Mouse (Mus musculus): ENCODE data around the gene Uba6.

DNA sequence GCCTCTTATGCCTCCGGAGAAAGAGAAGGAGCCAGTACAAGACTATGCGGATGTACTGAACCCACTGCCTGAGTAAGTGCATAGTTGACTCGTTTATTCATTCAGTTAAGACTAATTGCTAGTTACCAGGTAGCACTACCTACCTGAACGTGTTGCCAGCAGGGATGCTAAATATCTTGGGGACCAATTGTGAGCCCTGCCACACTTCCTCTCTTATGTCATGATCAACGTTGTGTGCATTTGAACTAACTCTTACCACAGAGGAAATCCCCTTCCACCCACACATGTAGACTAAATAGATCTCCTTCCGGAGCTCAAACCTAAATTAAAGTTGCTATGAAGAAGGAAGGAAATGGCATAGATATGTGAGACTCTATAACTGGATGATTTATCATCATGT is 85.9 kb downstream of the Uba6 start:
- TF ChIP-seq CTCF (IDR thresholded peaks at IDR 0.05; ENCODE audit: control insufficient read depth, insufficient read depth, insufficient replicate concordance, low read depth, low read length), result no peak
- TF ChIP-seq POLR2A (IDR thresholded peaks at IDR 0.05; ENCODE audit: control insufficient read depth, low read depth, low read length), result no peak
